Mouse (Mus musculus) brain, embryonic 14.5 days (tissue): ENCODE measurements at regions not wholly inside any gene's neighbourhood (a gene's known extent, or its start where the extent isn't known, plus 50 kb on each side); places are given as distances from the start of the nearest gene placed in this dataset.

Source experiments
- DNase-seq: peaks from one replicate; pipeline ENCODE4 v3.0.0-alpha.2; 2011; ENCODE audit warnings: low read depth
- CTCF ChIP-seq: fragments of 200-500 bp; IDR thresholded peaks from 2 replicates; pipeline ENCODE4 v1.5.1; 2012; ENCODE audit warnings: inconsistent platforms, mild to moderate bottlenecking, moderate library complexity, borderline replicate concordance; ENCODE audit not compliant: insufficient read depth, insufficient read length; ENCODE audit errors: extremely low read depth
- POLR2A ChIP-seq: fragments of 200-500 bp; IDR thresholded peaks from 2 replicates; pipeline ENCODE4 v1.6.1; 2012; ENCODE audit warnings: mild to moderate bottlenecking, inconsistent platforms, borderline replicate concordance; ENCODE audit not compliant: poor library complexity, insufficient read depth, insufficient read length, severe bottlenecking; ENCODE audit errors: extremely low read depth

DNA sequence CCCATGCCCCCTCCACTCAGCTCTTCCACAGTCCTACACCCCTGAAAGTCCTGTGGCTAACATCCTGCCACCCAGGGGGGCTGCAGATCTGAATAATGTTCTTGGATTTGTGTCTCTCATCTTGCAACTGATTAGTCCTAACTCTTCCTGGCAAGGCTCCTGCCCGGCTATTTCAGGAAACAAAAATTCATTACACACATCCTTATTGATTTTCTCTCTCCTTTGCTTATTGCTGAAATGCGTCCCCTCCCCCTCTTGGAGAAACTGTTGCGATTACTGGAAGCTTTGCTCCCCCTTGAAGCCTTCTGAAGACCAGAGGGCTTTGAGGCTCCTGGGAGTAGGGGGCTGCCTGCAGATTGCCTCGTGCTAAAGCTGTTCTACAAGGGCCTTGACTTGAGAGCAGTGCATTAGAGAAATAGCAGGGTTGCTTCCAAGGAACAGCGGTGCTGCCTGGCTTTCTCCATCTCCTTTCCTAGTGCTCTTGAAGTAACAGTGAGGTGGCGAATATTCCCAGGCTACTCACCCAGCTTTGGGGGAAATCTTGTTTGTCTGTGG, 209.8 kb upstream of the Peli2 start:
- TF ChIP-seq POLR2A: no peak
- TF ChIP-seq CTCF: no peak
- peak; percentile 62 for DNase-seq

DNA sequence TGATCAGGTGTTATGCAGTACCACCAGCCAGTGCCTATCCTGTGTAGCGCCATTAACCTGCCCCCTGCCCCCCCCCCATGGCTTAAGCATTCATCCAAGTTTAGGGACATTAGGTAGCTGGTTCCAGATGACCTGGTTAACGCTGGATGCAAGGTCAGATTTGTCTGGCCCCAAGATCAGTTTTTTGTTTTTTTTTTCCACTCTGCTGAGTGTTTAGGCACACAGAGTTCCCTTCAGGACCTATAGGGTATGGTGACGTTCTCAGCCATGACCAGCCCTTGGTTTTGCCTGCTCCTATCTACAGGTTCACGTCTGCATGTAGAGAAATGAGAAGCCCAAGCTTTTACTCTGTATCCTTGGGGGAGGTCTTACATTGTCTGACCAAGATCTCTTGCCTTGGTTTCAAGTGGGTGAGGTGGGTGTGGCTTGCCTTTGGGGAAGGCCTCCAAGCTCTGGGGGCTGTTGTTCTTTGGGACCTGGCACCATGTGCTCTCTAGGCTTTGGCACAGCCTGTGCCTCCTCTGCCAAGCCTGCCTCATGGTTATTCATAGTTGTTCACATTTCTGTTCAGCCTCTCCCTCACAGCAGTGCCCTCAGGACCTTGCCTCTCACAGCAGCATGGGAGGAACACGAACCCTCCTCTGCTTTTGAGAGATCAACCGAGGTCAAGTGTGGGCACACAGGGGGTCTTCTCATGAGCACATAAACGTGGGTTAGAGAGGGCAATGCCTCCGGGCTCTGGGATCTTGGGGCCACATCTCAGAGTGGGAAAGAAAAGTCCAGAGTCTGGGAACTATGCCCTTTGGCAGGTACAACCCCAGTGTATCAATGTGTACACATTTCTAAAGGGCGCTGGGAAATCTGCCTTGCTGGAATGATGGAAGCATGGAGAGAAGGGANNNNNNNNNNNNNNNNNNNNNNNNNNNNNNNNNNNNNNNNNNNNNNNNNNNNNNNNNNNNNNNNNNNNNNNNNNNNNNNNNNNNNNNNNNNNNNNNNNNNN, 208.8 kb upstream of the Peli2 start:
- peak; percentile 91 for DNase-seq

DNA sequence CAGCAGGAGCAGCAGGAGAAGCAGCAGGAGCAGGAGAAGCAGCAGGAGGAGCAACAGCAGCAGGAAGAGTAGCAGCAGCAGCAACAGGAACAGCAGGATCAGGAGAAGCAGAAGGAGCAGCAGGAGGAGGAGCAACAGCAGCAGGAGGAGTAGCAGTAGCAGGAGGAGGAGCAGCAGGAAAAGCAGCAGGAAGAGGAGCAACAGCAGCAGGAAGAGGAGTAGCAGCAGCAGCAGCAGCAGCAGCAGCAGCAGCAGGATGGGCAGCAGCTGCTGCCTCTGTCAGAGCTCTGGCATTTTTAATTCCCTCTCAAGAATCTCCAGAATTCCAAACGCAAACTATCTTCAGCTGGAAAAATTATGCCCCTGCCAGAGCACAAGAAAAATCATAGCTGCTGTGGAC, 205.0 kb upstream of the Peli2 start:
- DNase-seq: no peak

More for the DNA sequence above, 208.8 kb upstream of the Peli2 start:
- no peak for TF ChIP-seq CTCF
- no peak for TF ChIP-seq POLR2A

DNA sequence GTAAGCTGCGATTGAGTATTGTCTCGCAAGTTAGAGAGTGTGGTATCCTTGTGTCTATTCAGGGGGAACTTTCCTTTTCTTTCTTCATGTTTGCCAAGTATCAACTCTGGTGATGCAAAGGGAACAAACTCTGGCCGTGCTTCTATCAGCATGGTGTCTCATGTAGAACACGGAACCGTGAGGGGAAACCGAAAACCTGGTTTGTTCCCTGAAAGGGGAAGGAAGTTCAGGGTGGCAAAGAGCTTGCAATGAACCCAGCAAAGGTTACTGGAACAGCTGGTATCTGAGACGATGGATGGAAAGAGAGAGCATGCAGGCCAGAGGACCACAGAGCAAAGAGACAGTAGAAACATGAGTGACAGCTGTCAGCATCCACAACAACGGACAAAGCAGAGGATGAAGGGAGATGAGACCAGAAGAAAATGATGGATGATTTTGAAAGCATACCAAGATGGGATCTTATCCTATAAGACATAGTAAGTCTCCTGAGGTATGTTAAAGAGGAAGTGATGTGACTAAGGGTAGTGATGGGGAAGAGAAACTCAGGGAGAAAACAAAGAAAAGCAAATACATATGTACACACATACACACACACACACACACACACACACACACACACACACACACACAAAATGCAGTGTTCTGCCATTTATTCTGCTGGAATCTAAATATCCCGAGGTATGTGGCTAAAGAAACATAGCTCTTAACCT, 199.8 kb upstream of the Peli2 start:
- TF ChIP-seq POLR2A (no peak), CTCF (no peak)
- DNase-seq: no peak

More for the DNA sequence above, 205.0 kb upstream of the Peli2 start:
- no peak for TF ChIP-seq POLR2A
- TF ChIP-seq CTCF: no peak

DNA sequence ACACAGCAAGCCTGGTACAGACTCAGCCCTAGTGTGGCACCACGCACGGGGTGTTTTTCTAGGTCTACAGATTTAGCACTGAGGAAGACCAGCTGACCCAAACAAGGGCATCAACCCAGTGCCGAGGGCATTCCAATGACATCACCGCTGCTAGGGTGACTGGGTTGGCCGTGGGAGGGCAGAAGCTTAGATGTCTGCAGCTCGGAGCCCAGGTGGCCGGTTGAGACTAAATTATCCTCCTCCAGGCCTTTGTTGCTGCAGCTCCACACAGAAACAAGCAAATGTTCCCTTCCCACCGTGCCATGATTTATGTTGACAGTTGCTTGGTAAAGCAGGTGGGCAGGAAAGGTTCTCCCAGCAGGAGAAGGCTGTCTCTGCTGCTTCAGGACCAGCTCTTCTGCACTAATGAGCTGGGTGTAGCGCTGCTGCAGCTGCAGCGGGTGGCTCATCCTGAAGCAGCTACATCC, 198.8 kb upstream of the Peli2 start:
- DNase-seq: peak; percentile 51
- TF ChIP-seq POLR2A (no peak), CTCF (no peak)

DNA sequence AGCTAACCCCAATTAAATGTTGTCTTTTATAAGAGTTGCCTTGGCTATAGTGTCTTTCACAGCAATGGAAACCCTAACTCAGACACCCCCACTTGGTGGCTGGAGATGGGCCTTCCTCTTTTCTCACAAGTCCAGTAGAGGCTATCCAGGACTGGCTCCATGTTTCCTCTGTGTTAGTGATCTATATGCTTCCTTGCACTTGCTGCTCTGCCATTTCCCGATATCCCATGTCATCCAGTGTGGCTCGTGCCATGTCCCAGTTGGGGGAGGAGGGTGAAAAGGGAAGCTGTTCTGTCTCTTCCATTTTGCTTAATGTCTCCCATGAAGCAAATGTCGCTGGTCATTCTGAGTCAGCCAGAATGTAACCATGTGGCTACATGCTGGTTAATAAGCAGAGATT, 194.2 kb upstream of the Peli2 start:
- TF ChIP-seq POLR2A (no peak), CTCF (no peak)
- no peak for DNase-seq

DNA sequence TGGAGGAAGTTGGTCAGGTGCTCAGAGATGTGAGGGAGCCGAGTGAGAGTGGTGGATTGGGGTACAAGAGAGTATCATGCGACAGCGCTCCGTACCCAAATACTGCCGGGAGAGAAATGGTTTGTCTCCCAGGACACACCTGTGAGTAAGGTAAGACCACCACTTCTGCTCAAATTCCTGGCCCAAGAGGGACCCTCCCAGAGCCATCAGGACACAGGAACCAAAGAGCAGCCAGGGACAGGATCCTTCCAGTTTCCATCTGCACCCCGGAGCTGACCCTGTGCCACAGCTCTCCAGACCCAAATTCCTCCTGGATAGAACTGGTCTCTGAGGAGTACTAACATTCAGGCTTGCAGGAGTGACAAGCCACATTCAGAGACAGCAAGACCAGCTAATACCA, 185.2 kb upstream of the Peli2 start:
- no peak for DNase-seq
- no peak for TF ChIP-seq POLR2A
- TF ChIP-seq CTCF: no peak

DNA sequence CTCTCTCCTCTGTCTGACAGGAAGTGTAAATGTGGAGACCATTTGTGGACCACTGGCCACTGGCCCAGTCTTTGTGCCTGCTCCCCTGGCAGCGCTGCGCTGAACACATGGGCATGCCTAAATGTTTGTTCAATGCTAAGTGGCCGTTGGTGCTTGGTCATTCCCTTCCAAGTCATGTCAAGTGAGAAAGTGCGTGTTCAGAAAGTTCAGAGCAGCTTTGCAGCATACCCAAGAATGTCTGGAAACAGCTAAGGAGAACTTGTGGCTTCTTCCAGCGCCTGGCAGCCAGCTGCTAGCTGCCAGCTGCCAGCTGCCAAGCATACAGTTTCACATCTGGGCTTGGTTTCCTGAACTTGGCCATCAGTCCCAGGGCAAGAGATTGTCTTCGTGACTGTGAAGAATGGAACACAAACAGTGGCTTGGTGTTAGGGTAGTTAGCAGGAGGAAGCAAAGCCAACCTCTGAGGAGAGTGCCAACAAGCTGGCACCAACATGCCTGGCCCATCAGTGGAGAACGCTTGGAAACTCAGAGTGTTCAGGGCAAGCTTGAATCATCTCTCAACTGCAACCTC, 183.5 kb upstream of the Peli2 start:
- DNase-seq: no peak
- TF ChIP-seq CTCF (no peak), POLR2A (no peak)

DNA sequence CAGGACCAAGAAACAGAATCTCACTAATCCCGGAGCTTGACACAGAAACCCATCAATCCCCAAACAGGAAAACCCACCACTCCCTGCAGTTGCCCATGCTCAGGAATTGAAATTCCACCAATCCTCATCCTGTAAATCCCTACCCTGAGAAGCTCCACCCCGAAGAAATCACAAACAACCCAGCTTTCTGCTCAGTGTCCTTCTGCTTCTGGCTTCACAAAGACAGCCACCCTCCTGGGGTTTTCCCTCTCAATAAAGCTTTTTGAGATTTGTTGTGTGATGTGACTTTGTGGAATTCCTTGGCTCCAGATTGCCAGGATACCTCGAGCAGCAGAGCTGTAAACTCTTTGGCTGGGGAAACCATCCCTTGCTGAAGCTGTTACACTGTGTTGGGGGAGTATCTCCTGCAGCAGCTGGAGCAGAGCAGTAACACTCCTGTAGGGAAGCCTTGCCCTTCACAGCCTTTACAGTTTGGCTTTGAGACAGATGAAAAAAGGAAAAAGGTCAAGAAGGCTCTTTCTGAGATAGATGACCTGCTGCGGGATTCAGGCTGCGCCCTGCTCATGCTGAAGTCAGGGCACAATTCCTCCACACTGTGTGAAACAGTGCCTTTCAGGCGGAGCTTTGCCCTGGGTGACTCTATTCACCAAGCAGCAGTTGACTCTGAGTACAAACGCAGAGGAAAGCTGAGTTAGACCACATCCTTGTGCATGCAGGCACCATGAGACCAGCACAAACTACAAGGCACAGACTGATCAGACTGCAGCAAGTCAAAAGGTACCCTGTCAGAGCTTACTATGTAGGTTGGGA, 180.6 kb upstream of the Peli2 start:
- no peak for TF ChIP-seq CTCF
- TF ChIP-seq POLR2A: no peak
- DNase-seq: no peak

DNA sequence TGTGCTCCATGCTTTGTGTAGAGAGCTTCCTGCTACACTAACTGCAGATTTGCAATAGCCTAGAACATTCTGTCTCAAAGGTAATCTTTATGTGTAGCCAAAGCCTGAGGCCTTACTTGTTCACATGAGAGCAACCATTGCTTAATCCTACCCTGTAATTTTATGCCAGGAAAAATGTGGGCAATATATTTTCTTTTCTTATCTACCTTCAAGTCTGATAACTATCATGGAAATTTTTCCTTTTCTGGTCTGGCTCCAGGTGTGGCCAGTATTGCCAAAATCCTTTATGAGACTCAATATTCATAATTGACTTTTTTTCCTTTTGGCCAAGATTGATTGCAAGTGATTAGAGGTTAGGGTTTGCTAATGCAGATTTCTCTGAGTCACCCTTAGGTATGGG, 178.0 kb upstream of the Peli2 start:
- TF ChIP-seq POLR2A (no peak), CTCF (no peak)
- DNase-seq: no peak

DNA sequence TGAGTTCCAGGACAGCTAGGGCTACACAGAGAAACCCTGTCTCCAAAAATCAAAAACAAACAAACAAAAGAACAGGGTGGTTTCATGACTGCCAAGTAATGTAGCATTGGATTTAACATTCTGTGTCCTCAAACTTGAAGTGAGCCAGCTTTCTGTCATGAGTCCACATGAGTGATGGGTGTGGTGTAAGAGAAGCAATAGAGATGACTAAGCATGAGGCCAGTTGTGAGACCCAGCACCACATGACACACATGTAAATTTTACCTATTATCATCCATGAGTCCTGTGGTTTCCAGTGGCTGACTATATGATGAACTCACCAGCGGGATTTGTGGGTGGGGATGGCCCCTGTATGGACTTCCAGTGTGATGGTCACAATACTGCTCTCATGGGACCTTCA, 176.0 kb upstream of the Peli2 start:
- DNase-seq: no peak
- TF ChIP-seq POLR2A (no peak), CTCF (no peak)

DNA sequence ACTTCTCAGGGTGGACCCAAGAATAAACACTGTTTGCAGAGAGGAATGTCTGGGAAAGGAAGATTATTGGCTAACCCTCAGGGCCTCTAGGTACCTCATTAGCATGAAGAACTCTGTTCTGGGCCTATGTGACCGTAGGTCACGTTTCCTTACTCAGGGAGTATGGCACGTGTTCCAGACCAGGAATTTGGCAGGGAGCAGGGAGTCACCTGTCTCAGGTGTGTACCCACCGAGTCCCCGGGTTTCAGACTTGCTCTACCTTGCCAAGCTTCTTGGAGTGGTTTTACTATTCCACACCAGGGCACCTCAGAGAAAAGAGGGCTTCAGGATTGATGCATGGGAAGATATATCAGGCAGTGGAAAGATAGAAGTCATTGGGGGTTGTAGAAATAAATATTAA, 169.6 kb upstream of the Peli2 start:
- TF ChIP-seq CTCF (no peak), POLR2A (no peak)
- no peak for DNase-seq
